Mouse (Mus musculus): Measurements from ENCODE around the gene Gm4131.

GRCm38 (mm10) chr14:62555840-62556810, 10.6 kb downstream of the Gm4131 start:
- TF ChIP-seq EP300 (optimal IDR thresholded peaks at IDR 0.05) (no peak), CTCF (IDR thresholded peaks at IDR 0.05; ENCODE audit: low read depth) (no peak)

Data from stomach, postnatal 0 days (tissue).